Mouse (Mus musculus) heart, embryonic 13.5 days (tissue): Measurements from ENCODE around the gene Gpc6. TPM values are rescaled to one million over a fixed set of nuclear protein-coding genes. Genes with fewer than 3 reads are reported as not detected.

Experiments
- ATAC-seq: fragments of 200-750 bp; cut with Nextera tagmentation; 2 replicates; pipeline ENCODE4 v1.8.0; 2017; ENCODE audit warnings: moderate TSS enrichment; ENCODE audit not compliant: insufficient number of reproducible peaks, low FRiP score, low TSS enrichment; ENCODE audit errors: extremely low read depth
- H3K27ac ChIP-seq: fragments of 300-500 bp; sonication (generic); replicated peaks from 2 replicates; pipeline ENCODE4 v1.5.1; 2015; ENCODE audit warnings: moderate library complexity, mild to moderate bottlenecking, inconsistent platforms
- H3K27me3 ChIP-seq: fragments of 300-500 bp; sonication (generic); replicated peaks from 2 replicates; pipeline ENCODE4 v1.6.1; 2015; ENCODE audit warnings: mild to moderate bottlenecking, inconsistent platforms
- H3K36me3 ChIP-seq: fragments of 300-500 bp; sonication (generic); 2 replicates; pipeline ENCODE4 v1.6.1; 2015; ENCODE audit warnings: mild to moderate bottlenecking, inconsistent platforms
- H3K4me1 ChIP-seq: fragments of 300-500 bp; sonication (generic); 2 replicates; pipeline ENCODE4 v1.6.1; 2015; ENCODE audit warnings: inconsistent platforms
- H3K4me2 ChIP-seq: fragments of 300-500 bp; sonication (generic); 2 replicates; pipeline ENCODE4 v1.6.1; 2015; ENCODE audit warnings: inconsistent platforms, mild to moderate bottlenecking, moderate library complexity
- H3K4me3 ChIP-seq: fragments of 300-500 bp; sonication (generic); 2 replicates; pipeline ENCODE4 v1.5.1; 2015; ENCODE audit warnings: moderate library complexity, mild to moderate bottlenecking, inconsistent platforms
- H3K9ac ChIP-seq: fragments of 300-500 bp; sonication (generic); 2 replicates; pipeline ENCODE4 v1.6.1; 2015; ENCODE audit warnings: inconsistent platforms, mild to moderate bottlenecking, moderate library complexity
- H3K9me3 ChIP-seq: fragments of 300-500 bp; sonication (generic); 2 replicates; pipeline ENCODE4 v1.6.1; 2016; ENCODE audit warnings: inconsistent platforms
- WGBS: fragments of 180-500 bp; shearing (Covaris S2); methylation state at CpG from one replicate; pipeline ENCODE4 v1.1.7; 2015; ENCODE audit warnings: mixed read lengths; 5-methylcytosine and 5-hydroxymethylcytosine counted together
- polyA plus RNA-seq: library from polyadenylated mRNA; unstranded; fragments of >200 nt; fragmentation: Nextera tagmentation; extraction: Ambion mirVana; gene quantifications from 2 replicates; pipeline ENCODE4 v1.2.1, GENCODE M21; 2015

The Gpc6 gene
- polyA plus RNA-seq, 1 experiment from 2014 or later, result 13.1 TPM

- ATAC-seq, result no peak
- WGBS, result 75% methylated on average over 3 of the region's 3 CpGs
Observed at GRCm38 (mm10) chr14:117013554-117014117, 88.5 kb downstream of the Gpc6 start.

GRCm38 (mm10) chr14:117015333-117015922, 90.3 kb downstream of the Gpc6 start:
- Histone ChIP-seq H3K4me1 (no peaks in the 10 kb centered on the region), H3K9me3 (no peaks in the 10 kb centered on the region), H3K4me3 (no peak overlapping the region), H3K27ac (no peak overlapping the region), H3K27me3 (no peaks in the 10 kb centered on the region), H3K36me3 (no peaks in the 10 kb centered on the region), H3K9ac (no peak overlapping the region), H3K4me2 (no peak overlapping the region)
- WGBS, result 67% methylated on average over 4 of the region's 4 CpGs
- ATAC-seq, result no peak

More at GRCm38 (mm10) chr14:117013554-117014117, 88.5 kb downstream of the Gpc6 start:
- Histone ChIP-seq H3K27ac (no peak overlapping the region), H3K4me3 (no peak overlapping the region), H3K4me2 (no peak overlapping the region), H3K9ac (no peak overlapping the region), H3K27me3 (no peaks in the 10 kb centered on the region), H3K36me3 (no peaks in the 10 kb centered on the region), H3K9me3 (no peaks in the 10 kb centered on the region), H3K4me1 (no peaks in the 10 kb centered on the region)

GRCm38 (mm10) chr14:117022180-117022799, 97.2 kb downstream of the Gpc6 start:
- no peak for ATAC-seq
- no peak overlapping the region for H3K9ac ChIP-seq
- no peak overlapping the region for H3K4me2 ChIP-seq
- H3K36me3 ChIP-seq, result no peaks in the 10 kb centered on the region
- WGBS, result 58% methylated on average over 5 of the region's 5 CpGs
- H3K9me3 ChIP-seq, result no peaks in the 10 kb centered on the region
- no peak overlapping the region for H3K4me3 ChIP-seq
- H3K4me1 ChIP-seq, result no peaks in the 10 kb centered on the region
- H3K27me3 ChIP-seq, result no peaks in the 10 kb centered on the region
- H3K27ac ChIP-seq, result no peak overlapping the region

GRCm38 (mm10) chr14:117034146-117034545, 109.0 kb downstream of the Gpc6 start:
- H3K4me2 ChIP-seq, result no peak overlapping the region
- no peak overlapping the region for H3K4me3 ChIP-seq
- no peaks in the 10 kb centered on the region for H3K27me3 ChIP-seq
- no peaks in the 10 kb centered on the region for H3K4me1 ChIP-seq
- no peaks in the 10 kb centered on the region for H3K9me3 ChIP-seq
- no peaks in the 10 kb centered on the region for H3K36me3 ChIP-seq
- H3K9ac ChIP-seq, result no peak overlapping the region
- ATAC-seq, result no peak
- H3K27ac ChIP-seq, result no peak overlapping the region
- WGBS, result 81% methylated on average over 4 of the region's 4 CpGs

GRCm38 (mm10) chr14:117041017-117041416, 115.9 kb downstream of the Gpc6 start:
- Histone ChIP-seq H3K36me3 (no peaks in the 10 kb centered on the region), H3K27me3 (no peaks in the 10 kb centered on the region), H3K27ac (no peak overlapping the region), H3K4me2 (no peak overlapping the region), H3K9ac (no peak overlapping the region), H3K9me3 (no peaks in the 10 kb centered on the region), H3K4me3 (no peak overlapping the region), H3K4me1 (no peaks in the 10 kb centered on the region)
- no peak for ATAC-seq
- WGBS, result 82% methylated on average over 5 of the region's 5 CpGs

GRCm38 (mm10) chr14:117048951-117049350, 123.8 kb downstream of the Gpc6 start:
- Histone ChIP-seq H3K9me3 (no peaks in the 10 kb centered on the region), H3K36me3 (no peaks in the 10 kb centered on the region), H3K9ac (no peak overlapping the region), H3K4me3 (no peak overlapping the region), H3K27me3 (no peaks in the 10 kb centered on the region), H3K4me2 (no peak overlapping the region), H3K4me1 (no peaks in the 10 kb centered on the region), H3K27ac (no peak overlapping the region)
- 61% methylated on average over 2 of the region's 2 CpGs for WGBS
- no peak for ATAC-seq

- WGBS, result 82% methylated on average over 8 of the region's 8 CpGs
Observed at GRCm38 (mm10) chr14:117050877-117051276, 125.8 kb downstream of the Gpc6 start.

GRCm38 (mm10) chr14:117053361-117053760, 128.2 kb downstream of the Gpc6 start:
- Histone ChIP-seq H3K4me2 (no peak overlapping the region), H3K27ac (no peak overlapping the region), H3K4me3 (no peak overlapping the region), H3K9ac (no peak overlapping the region), H3K4me1 (peaks cover 5% of the 10 kb centered on the region), H3K27me3 (no peaks in the 10 kb centered on the region), H3K36me3 (no peaks in the 10 kb centered on the region), H3K9me3 (no peaks in the 10 kb centered on the region)
- no peak for ATAC-seq
- 81% methylated on average over 6 of the region's 6 CpGs for WGBS

More at GRCm38 (mm10) chr14:117050877-117051276, 125.8 kb downstream of the Gpc6 start:
- no peak for ATAC-seq
- no peak overlapping the region for H3K4me2 ChIP-seq
- H3K27ac ChIP-seq, result no peak overlapping the region
- H3K36me3 ChIP-seq, result no peaks in the 10 kb centered on the region
- no peaks in the 10 kb centered on the region for H3K9me3 ChIP-seq
- H3K9ac ChIP-seq, result no peak overlapping the region
- no peaks in the 10 kb centered on the region for H3K27me3 ChIP-seq
- H3K4me1 ChIP-seq, result peaks cover 5% of the 10 kb centered on the region
- no peak overlapping the region for H3K4me3 ChIP-seq

GRCm38 (mm10) chr14:117055134-117055533, 130.0 kb downstream of the Gpc6 start:
- 24% methylated on average over 2 of the region's 2 CpGs for WGBS
- no peak overlapping the region for H3K27ac ChIP-seq
- H3K9me3 ChIP-seq, result no peaks in the 10 kb centered on the region
- H3K36me3 ChIP-seq, result no peaks in the 10 kb centered on the region
- no peak overlapping the region for H3K4me2 ChIP-seq
- no peaks in the 10 kb centered on the region for H3K27me3 ChIP-seq
- no peak for ATAC-seq
- H3K4me3 ChIP-seq, result no peak overlapping the region
- no peak overlapping the region for H3K9ac ChIP-seq
- peaks cover 5% of the 10 kb centered on the region for H3K4me1 ChIP-seq

GRCm38 (mm10) chr14:117061078-117061477, 136.0 kb downstream of the Gpc6 start:
- WGBS, result 63% methylated on average over 2 of the region's 2 CpGs
- no peak for ATAC-seq
- Histone ChIP-seq H3K9me3 (no peaks in the 10 kb centered on the region), H3K4me3 (no peak overlapping the region), H3K36me3 (no peaks in the 10 kb centered on the region), H3K4me2 (no peak overlapping the region), H3K4me1 (no peaks in the 10 kb centered on the region), H3K27me3 (no peaks in the 10 kb centered on the region), H3K9ac (no peak overlapping the region), H3K27ac (no peak overlapping the region)

- no peak overlapping the region for H3K9ac ChIP-seq
- no peak overlapping the region for H3K4me3 ChIP-seq
- WGBS, result 85% methylated on average over 2 of the region's 2 CpGs
- H3K4me1 ChIP-seq, result no peaks in the 10 kb centered on the region
- no peaks in the 10 kb centered on the region for H3K9me3 ChIP-seq
- H3K27me3 ChIP-seq, result no peaks in the 10 kb centered on the region
- no peak for ATAC-seq
- H3K27ac ChIP-seq, result no peak overlapping the region
- no peaks in the 10 kb centered on the region for H3K36me3 ChIP-seq
- no peak overlapping the region for H3K4me2 ChIP-seq
Observed at GRCm38 (mm10) chr14:117061527-117061926, 136.4 kb downstream of the Gpc6 start.

- Histone ChIP-seq H3K27ac (no peak overlapping the region), H3K4me2 (no peak overlapping the region), H3K4me1 (no peaks in the 10 kb centered on the region), H3K4me3 (no peak overlapping the region), H3K9ac (no peak overlapping the region), H3K36me3 (no peaks in the 10 kb centered on the region), H3K9me3 (no peaks in the 10 kb centered on the region), H3K27me3 (no peaks in the 10 kb centered on the region)
- no peak for ATAC-seq
- WGBS, result 75% methylated on average over 5 of the region's 5 CpGs
Observed at GRCm38 (mm10) chr14:117068179-117068578, 143.1 kb downstream of the Gpc6 start.
